Mouse (Mus musculus) Patski (cell line): ENCODE results near the gene Mcf2l. TPM values are rescaled to one million over a fixed set of nuclear protein-coding genes. Genes with fewer than 3 reads are reported as not detected.

ENCODE experiments used
- ATAC-seq: fragments of 100-300 bp; one replicate; pipeline ENCODE4 v1.8.0; 2021
- CTCF ChIA-PET: fragments of 350-600 bp; sonication (Branson Sonifier 250); formaldehyde crosslinking; loops from one replicate; lab custom pipeline; 2022; ENCODE audit warnings: inconsistent platforms; lab: Charles Lee
- POLR2A ChIA-PET: fragments of 350-600 bp; sonication (Branson Sonifier 250); formaldehyde crosslinking; loops from one replicate; lab custom pipeline; 2022; ENCODE audit warnings: antibody characterized with exemption, inconsistent platforms; lab: Charles Lee
- DNase-seq: peaks from one replicate; pipeline ENCODE4 v3.0.0-alpha.2; 2011; ENCODE audit warnings: low read depth, low spot score
- H3K27me3 ChIP-seq: fragments of 371-371 bp; one replicate; pipeline ENCODE4 v1.5.1; 2021
- CTCF ChIP-seq: fragments of 100-300 bp; IDR thresholded peaks from one replicate; pipeline ENCODE4 v1.5.1; 2021
- in situ Hi-C: fragments of 300-500 bp; cut with MboI; formaldehyde crosslinking; loops from 3 replicates; pipeline ENCODE4 v1.11.1; 2018; ENCODE audit warnings: low pct_unique_long_range_greater_than_20kb, mixed read lengths
- polyA plus RNA-seq: library from polyadenylated mRNA; unstranded; gene quantifications from one replicate; pipeline ENCODE4 v1.2.3, GENCODE M21; 2021

The Mcf2l gene
- polyA plus RNA-seq, 1 experiment from 2014 or later: 6.8 TPM

- no peak for DNase-seq
- no peak for TF ChIP-seq CTCF
- in situ Hi-C loops: no loop called here
- ATAC-seq: no peak
- ChIA-PET CTCF (no interaction called here), POLR2A (no interaction called here)
- H3K27me3 ChIP-seq: peaks cover 7% of the 10 kb centered on the region
Measured at GRCm38 (mm10) chr8:13019560-13019959, 146.0 kb downstream of the Mcf2l start.

DNA sequence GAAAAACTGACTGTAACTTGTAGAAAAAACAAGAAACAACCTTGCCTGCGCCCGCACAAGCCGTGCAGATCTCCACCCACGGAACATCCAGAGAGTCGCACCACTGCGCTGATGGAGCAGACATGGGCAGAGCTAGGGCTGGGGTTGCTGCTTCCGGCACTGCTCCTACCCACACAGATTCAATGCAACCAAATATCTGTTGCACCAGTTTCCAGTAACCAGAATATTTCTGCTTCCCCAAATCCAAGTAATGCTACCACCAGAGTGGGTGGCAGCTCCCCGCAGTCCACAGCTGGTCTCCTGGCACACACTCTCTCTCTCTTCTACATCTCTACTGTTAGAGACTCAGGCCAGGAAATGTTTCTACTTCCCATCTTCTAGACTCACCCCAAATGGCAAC lies 148.2 kb downstream of the Mcf2l start:
- TF ChIP-seq CTCF: no peak
- no peak for ATAC-seq
- ChIA-PET CTCF (interaction anchor here (0.9 kb wide), 1 partner anchor 90 kb away, joined by 3 read pairs; no protein-coding TSS in a partner anchor), POLR2A (no interaction called here)
- in situ Hi-C loops: no loop called here
- no peak for DNase-seq
- peaks cover 15% of the 10 kb centered on the region for H3K27me3 ChIP-seq

GRCm38 (mm10) chr8:13025487-13026224 lies 152.1 kb downstream of the Mcf2l start, which contains the start of gene F7:
Gene F7, plus strand, starts transcription at chr8:13026034.
- no peak for DNase-seq
- ChIA-PET CTCF (no interaction called here), POLR2A (no interaction called here)
- H3K27me3 ChIP-seq: peaks cover 22% of the 10 kb centered on the region
- in situ Hi-C loops: no loop called here
- ATAC-seq: no peak
- TF ChIP-seq CTCF: no peak

- no peak for TF ChIP-seq CTCF
- ChIA-PET POLR2A (no interaction called here), CTCF (no interaction called here)
- DNase-seq (no peak), ATAC-seq (no peak)
- in situ Hi-C loops: no loop called here
- H3K27me3 ChIP-seq: peaks cover 22% of the 10 kb centered on the region
Measured at GRCm38 (mm10) chr8:13027615-13028014, 154.0 kb downstream of the Mcf2l start.

- H3K27me3 ChIP-seq: peaks cover 19% of the 10 kb centered on the region
- in situ Hi-C loops: no loop called here
- DNase-seq (no peak), ATAC-seq (no peak)
- ChIA-PET CTCF (no interaction called here), POLR2A (no interaction called here)
- no peak for TF ChIP-seq CTCF
Measured at GRCm38 (mm10) chr8:13028482-13028881, 154.9 kb downstream of the Mcf2l start.

- TF ChIP-seq CTCF: no peak
- DNase-seq: no peak
- CTCF ChIA-PET: no interaction called here
- no peak for ATAC-seq
- in situ Hi-C loops: no loop called here
- POLR2A ChIA-PET: no interaction called here
- peaks cover 37% of the 10 kb centered on the region for H3K27me3 ChIP-seq
Measured at GRCm38 (mm10) chr8:13036346-13036812, 162.8 kb downstream of the Mcf2l start.

DNA sequence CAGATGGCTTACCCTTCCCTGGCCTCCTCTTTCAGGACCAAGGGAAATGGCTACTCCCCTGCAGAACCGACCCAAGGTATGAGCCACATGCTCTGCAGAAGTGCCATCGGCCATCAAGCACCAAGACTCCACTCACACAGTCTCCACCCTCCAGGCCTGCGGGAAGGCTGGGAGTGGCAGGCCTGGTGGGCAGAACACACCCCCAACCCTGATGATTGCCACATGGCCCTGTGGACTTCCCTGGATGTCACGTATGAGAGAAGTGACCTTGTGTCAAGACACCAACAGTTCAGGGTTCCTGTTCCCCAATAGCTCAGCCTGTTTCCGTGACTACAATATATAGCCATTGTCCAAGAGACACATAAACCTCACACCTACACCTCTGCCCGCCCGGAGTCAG lies 163.4 kb downstream of the Mcf2l start, which contains the start of gene F10:
TSS of gene F10 (plus strand) at position 294 of the 400 bp plus-strand sequence.
- in situ Hi-C loops: no loop called here
- ATAC-seq (no peak), DNase-seq (no peak)
- TF ChIP-seq CTCF: no peak
- H3K27me3 ChIP-seq: peaks cover 38% of the 10 kb centered on the region
- ChIA-PET POLR2A (no interaction called here), CTCF (no interaction called here)

DNA sequence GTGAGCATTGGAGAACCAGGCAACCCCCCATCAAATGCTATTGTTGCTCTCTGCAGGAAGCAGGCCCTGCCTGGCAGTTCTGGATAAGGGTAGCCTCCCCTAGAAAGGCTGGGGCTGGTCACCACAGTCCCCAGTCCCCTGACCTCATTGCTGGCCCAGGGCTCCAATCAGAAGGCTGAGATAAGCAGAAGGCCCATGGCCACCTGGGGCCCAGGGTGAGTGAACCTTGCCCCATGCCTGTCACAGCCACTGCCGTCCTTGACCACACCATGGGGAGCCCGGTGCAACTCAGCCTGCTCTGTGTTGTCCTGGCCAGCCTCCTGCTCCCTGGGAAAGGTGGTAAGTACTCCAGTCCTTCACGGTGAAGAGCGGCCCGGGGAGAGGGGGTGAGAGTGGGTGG lies 164.0 kb downstream of the Mcf2l start:
- in situ Hi-C loops: no loop called here
- no peak for TF ChIP-seq CTCF
- DNase-seq: no peak
- ChIA-PET POLR2A (no interaction called here), CTCF (no interaction called here)
- no peak for ATAC-seq
- H3K27me3 ChIP-seq: peaks cover 43% of the 10 kb centered on the region

- TF ChIP-seq CTCF: no peak
- POLR2A ChIA-PET: no interaction called here
- peaks cover 54% of the 10 kb centered on the region for H3K27me3 ChIP-seq
- ATAC-seq (no peak), DNase-seq (no peak)
- in situ Hi-C loops: no loop called here
- CTCF ChIA-PET: no interaction called here
Measured at GRCm38 (mm10) chr8:13039054-13039453, 165.4 kb downstream of the Mcf2l start.

DNA sequence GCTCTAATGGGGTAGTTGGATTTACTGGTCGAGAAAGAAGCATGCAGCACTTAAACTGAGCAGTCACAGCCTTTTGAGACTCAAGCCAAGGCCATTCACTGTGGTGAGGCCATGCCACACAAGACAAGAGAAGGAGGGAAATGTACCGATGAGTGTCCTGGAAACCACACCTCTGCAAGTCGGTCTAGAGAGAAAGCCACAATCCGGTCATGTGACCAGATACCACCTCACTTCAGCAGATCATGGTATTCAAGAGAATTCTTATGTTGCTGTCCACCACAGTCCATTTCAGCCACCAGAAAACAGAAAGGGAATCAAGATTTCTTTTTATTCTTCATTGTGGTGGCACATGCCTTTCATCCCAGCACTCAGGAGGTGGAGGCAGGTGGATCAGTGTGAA lies 167.9 kb downstream of the Mcf2l start:
- peaks cover 62% of the 10 kb centered on the region for H3K27me3 ChIP-seq
- POLR2A ChIA-PET: no interaction called here
- no peak for ATAC-seq

GRCm38 (mm10) chr8:13047652-13048051 lies 174.0 kb downstream of the Mcf2l start:
- ATAC-seq (no peak), DNase-seq (no peak)
- in situ Hi-C loops: no loop called here
- H3K27me3 ChIP-seq: peaks cover 62% of the 10 kb centered on the region
- CTCF ChIA-PET: no interaction called here
- TF ChIP-seq CTCF: no peak
- POLR2A ChIA-PET: no interaction called here

More for the DNA sequence above, 167.9 kb downstream of the Mcf2l start:
- no peak for TF ChIP-seq CTCF
- in situ Hi-C loops: no loop called here
- DNase-seq: no peak
- CTCF ChIA-PET: no interaction called here
